ENCODE assay signal across 7 mouse cellular contexts in genomic region chr12:100167931-100168871, GRCm38 (mm10). TPM values are rescaled to one million over a fixed set of nuclear protein-coding genes. Genes with fewer than 3 reads are reported as not detected.
DNase-seq lines count a peak whose midpoint lies in the region; ATAC-seq and TF ChIP-seq lines count a peak whose summit lies in the region.

No protein-coding gene starts in this region.

- H3K4me1 ChIP-seq in G1E (ENCODE audit: insufficient read depth, low read depth, low read length): peaks cover 17% of the 10 kb centered on the region
- peaks cover 15% of the 10 kb centered on the region for H3K4me1 ChIP-seq in bone marrow macrophage, adult 2 months (ENCODE audit: control insufficient read depth, insufficient read depth, low read length)
- peaks cover 17% of the 10 kb centered on the region for H3K4me1 ChIP-seq in forebrain, embryonic 12.5 days
- peaks cover 2% of the 10 kb centered on the region; the same call in 1 of the 2 replicates for H3K4me1 ChIP-seq in hindbrain, embryonic 11.5 days (replicated peaks; ENCODE audit: control insufficient read depth, insufficient read depth, low read length)
- peaks cover 11% of the 10 kb centered on the region for H3K4me1 ChIP-seq in limb, embryonic 15.5 days
- peaks cover 15% of the 10 kb centered on the region for H3K4me1 ChIP-seq in midbrain, embryonic 14.5 days (ENCODE audit: control insufficient read depth, insufficient read depth, low read length)

- TF ChIP-seq POLR2A in bone marrow macrophage, adult 2 months (IDR thresholded peaks at IDR 0.05; ENCODE audit: borderline replicate concordance, low read depth, low read length): no peak

- ATAC-seq in G1E (ENCODE audit: extremely low read depth, insufficient number of reproducible peaks, low FRiP score, poor library complexity, severe bottlenecking): no peak
- peak; percentile 71 for ATAC-seq in forebrain, embryonic 12.5 days (ENCODE audit: low FRiP score)
- peak; percentile 79 for ATAC-seq in hindbrain, embryonic 11.5 days (ENCODE audit: low FRiP score)
- peak; percentile 56; the same call in 1 of the 2 replicates for ATAC-seq in limb, embryonic 15.5 days (ENCODE audit: insufficient number of reproducible peaks, low FRiP score, low TSS enrichment, low read depth)
- peak; percentile 61; the same call in 1 of the 2 replicates for ATAC-seq in midbrain, embryonic 14.5 days (ENCODE audit: low FRiP score, low TSS enrichment)

- WGBS in forebrain, embryonic 12.5 days: 9% methylated on average over 28 of the region's 28 CpGs
- 25% methylated on average over 21 of the region's 28 CpGs for WGBS in hindbrain, embryonic 11.5 days
- WGBS in limb, embryonic 15.5 days: 11% methylated on average over 21 of the region's 28 CpGs
- WGBS in midbrain, embryonic 14.5 days: 12% methylated on average over 28 of the region's 28 CpGs

- peak overlapping the region; percentile 34; the same call in 1 of the 2 replicates for H3K9ac ChIP-seq in forebrain, embryonic 12.5 days
- H3K9ac ChIP-seq in hindbrain, embryonic 11.5 days (ENCODE audit: low read depth, low read length): peak overlapping the region; percentile 55; the same call in 1 of the 2 replicates
- H3K9ac ChIP-seq in limb, embryonic 15.5 days: no peak overlapping the region
- H3K9ac ChIP-seq in midbrain, embryonic 14.5 days (replicated peaks; ENCODE audit: low read length): peak overlapping the region; percentile 50

- no peaks in the 10 kb centered on the region for H3K36me3 ChIP-seq in G1E (replicated peaks)
- H3K36me3 ChIP-seq in forebrain, embryonic 12.5 days (replicated peaks): no peaks in the 10 kb centered on the region
- no peaks in the 10 kb centered on the region for H3K36me3 ChIP-seq in hindbrain, embryonic 11.5 days (ENCODE audit: control insufficient read depth, insufficient read depth, low read length)
- H3K36me3 ChIP-seq in limb, embryonic 15.5 days: no peaks in the 10 kb centered on the region
- H3K36me3 ChIP-seq in midbrain, embryonic 14.5 days (ENCODE audit: control insufficient read depth, insufficient read depth, low read length): no peaks in the 10 kb centered on the region

- H3K27me3 ChIP-seq in G1E (ENCODE audit: insufficient read depth, low read length): peaks cover 28% of the 10 kb centered on the region
- no peaks in the 10 kb centered on the region for H3K27me3 ChIP-seq in forebrain, embryonic 12.5 days
- H3K27me3 ChIP-seq in hindbrain, embryonic 11.5 days (ENCODE audit: control insufficient read depth, insufficient read depth, low read length): no peaks in the 10 kb centered on the region
- no peaks in the 10 kb centered on the region for H3K27me3 ChIP-seq in limb, embryonic 15.5 days
- H3K27me3 ChIP-seq in midbrain, embryonic 14.5 days (ENCODE audit: control insufficient read depth, insufficient read depth, low read length): no peaks in the 10 kb centered on the region

- DNase-seq in G1E (ENCODE audit: low spot score): peak; percentile 16
- DNase-seq in hindbrain, embryonic 11.5 days (ENCODE audit: low spot score): peak; percentile 57
- DNase-seq in midbrain, embryonic 14.5 days: peak; percentile 76
- peak; percentile 30 to 45 for DNase-seq in thymus, postnatal 36 days

- TF ChIP-seq CTCF in G1E (IDR thresholded peaks at IDR 0.05; ENCODE audit: low read depth, low read length): no peak
- no peak for TF ChIP-seq CTCF in bone marrow macrophage, adult 2 months (IDR thresholded peaks at IDR 0.05; ENCODE audit: low read depth, low read length)

- H3K9me3 ChIP-seq in G1E (replicated peaks): no peaks in the 10 kb centered on the region
- no peaks in the 10 kb centered on the region for H3K9me3 ChIP-seq in forebrain, embryonic 12.5 days
- H3K9me3 ChIP-seq in hindbrain, embryonic 11.5 days (ENCODE audit: control insufficient read depth, low read length): no peaks in the 10 kb centered on the region
- H3K9me3 ChIP-seq in limb, embryonic 15.5 days: no peaks in the 10 kb centered on the region
- no peaks in the 10 kb centered on the region for H3K9me3 ChIP-seq in midbrain, embryonic 14.5 days (ENCODE audit: control insufficient read depth, low read length)

- H3K4me2 ChIP-seq in forebrain, embryonic 12.5 days: peak overlapping the region; percentile 54
- H3K4me2 ChIP-seq in hindbrain, embryonic 11.5 days (replicated peaks; ENCODE audit: low read depth, low read length): peak overlapping the region; percentile 29
- H3K4me2 ChIP-seq in limb, embryonic 15.5 days: peak overlapping the region; percentile 57
- peak overlapping the region; percentile 53 for H3K4me2 ChIP-seq in midbrain, embryonic 14.5 days (ENCODE audit: low read length)

- peak overlapping the region; percentile 90 for H3K27ac ChIP-seq in bone marrow macrophage, adult 2 months (ENCODE audit: insufficient read depth, low read depth, low read length)
- H3K27ac ChIP-seq in forebrain, embryonic 12.5 days: peak overlapping the region; percentile 84
- peak overlapping the region; percentile 65 for H3K27ac ChIP-seq in hindbrain, embryonic 11.5 days (ENCODE audit: low read depth, low read length)
- H3K27ac ChIP-seq in limb, embryonic 15.5 days: peak overlapping the region; percentile 72
- H3K27ac ChIP-seq in midbrain, embryonic 14.5 days (replicated peaks; ENCODE audit: low read depth, low read length): peak overlapping the region; percentile 87

- H3K4me3 ChIP-seq in G1E (ENCODE audit: low read depth, low read length): peak overlapping the region; percentile 38; the same call in 1 of the 2 replicates
- H3K4me3 ChIP-seq in bone marrow macrophage, adult 2 months (ENCODE audit: insufficient read depth, low read length): peak overlapping the region; percentile 42
- peak overlapping the region; percentile 25 for H3K4me3 ChIP-seq in forebrain, embryonic 12.5 days (replicated peaks)
- 0 out of 2 replicates have a peak overlapping the region, but pooled peaks have one; percentile 4 for H3K4me3 ChIP-seq in hindbrain, embryonic 11.5 days (ENCODE audit: low read depth, low read length)
- H3K4me3 ChIP-seq in limb, embryonic 15.5 days: peak overlapping the region; percentile 31
- H3K4me3 ChIP-seq in midbrain, embryonic 14.5 days (replicated peaks; ENCODE audit: low read depth, low read length): 0 out of 2 replicates have a peak overlapping the region, but pooled peaks have one; percentile 17

RNA-seq across cellular contexts. Expression of gene Nrde2, which starts 8.7 kb away (rescaled TPM):
- total RNA-seq in G1E (2014; fragmentation: Nextera tagmentation) (10.2 and 12.3 TPM in 2 replicates), G1E (2017) (33.6 and 36.2 TPM in 2 replicates)
- polyA plus RNA-seq in G1E (2012): 10.8 and 11.0 TPM in 2 replicates
- 17.7 and 18.0 TPM in 2 replicates for polyA plus RNA-seq in bone marrow macrophage, adult 2 months (2012; ENCODE audit: insufficient read depth, insufficient read length, missing spikeins)
- 14.9 and 16.8 TPM in 2 replicates for polyA plus RNA-seq in forebrain, embryonic 12.5 days (2016; fragmentation: Nextera tagmentation; extraction: Ambion mirVana)
- polyA plus RNA-seq in hindbrain, embryonic 11.5 days (2014; fragmentation: Nextera tagmentation; extraction: Ambion mirVana): 9.0 and 11.1 TPM in 2 replicates
- 11.7 and 12.8 TPM in 2 replicates for polyA plus RNA-seq in limb, embryonic 15.5 days (2015; fragmentation: Nextera tagmentation; extraction: Ambion mirVana)
- polyA plus RNA-seq in midbrain, embryonic 14.5 days (2014; fragmentation: Nextera tagmentation; extraction: Ambion mirVana): 11.3 and 14.1 TPM in 2 replicates

RNA-seq across cellular contexts. Expression of gene Calm1, which starts 31.0 kb away (rescaled TPM):
- total RNA-seq in G1E (2014; fragmentation: Nextera tagmentation): 853 and 995 TPM in 2 replicates
- 733 and 749 TPM in 2 replicates for total RNA-seq in G1E (2017)
- 1,086 and 1,351 TPM in 2 replicates for polyA plus RNA-seq in G1E (2012)
- polyA plus RNA-seq in bone marrow macrophage, adult 2 months (2012; ENCODE audit: insufficient read depth, insufficient read length, missing spikeins): 735 and 768 TPM in 2 replicates
- polyA plus RNA-seq in forebrain, embryonic 12.5 days (2016; fragmentation: Nextera tagmentation; extraction: Ambion mirVana): 1,646 and 1,801 TPM in 2 replicates
- polyA plus RNA-seq in hindbrain, embryonic 11.5 days (2014; fragmentation: Nextera tagmentation; extraction: Ambion mirVana): 1,456 and 1,584 TPM in 2 replicates
- polyA plus RNA-seq in limb, embryonic 15.5 days (2015; fragmentation: Nextera tagmentation; extraction: Ambion mirVana): 1,371 and 1,465 TPM in 2 replicates
- 2,581 and 2,856 TPM in 2 replicates for polyA plus RNA-seq in midbrain, embryonic 14.5 days (2014; fragmentation: Nextera tagmentation; extraction: Ambion mirVana)

RNA-seq across cellular contexts. Expression of gene Psmc1, which starts 58.2 kb away (rescaled TPM):
- total RNA-seq in G1E (2014; fragmentation: Nextera tagmentation): 155 and 162 TPM in 2 replicates
- total RNA-seq in G1E (2017): 212 and 293 TPM in 2 replicates
- polyA plus RNA-seq in G1E (2012): 22.5 and 65.1 TPM in 2 replicates
- polyA plus RNA-seq in bone marrow macrophage, adult 2 months (2012; ENCODE audit: insufficient read depth, insufficient read length, missing spikeins): 164 and 166 TPM in 2 replicates
- polyA plus RNA-seq in forebrain, embryonic 12.5 days (2016; fragmentation: Nextera tagmentation; extraction: Ambion mirVana): 335 and 353 TPM in 2 replicates
- 404 and 436 TPM in 2 replicates for polyA plus RNA-seq in hindbrain, embryonic 11.5 days (2014; fragmentation: Nextera tagmentation; extraction: Ambion mirVana)
- 233 and 262 TPM in 2 replicates for polyA plus RNA-seq in limb, embryonic 15.5 days (2015; fragmentation: Nextera tagmentation; extraction: Ambion mirVana)
- polyA plus RNA-seq in midbrain, embryonic 14.5 days (2014; fragmentation: Nextera tagmentation; extraction: Ambion mirVana): 257 and 284 TPM in 2 replicates

Comparison
In these comparisons a context has a peak if more than half of its experiments do, and no peak if none do; other contexts are left out.
1. DNase-seq: peak in every context shown above with its lines; median percentile 76 in midbrain, embryonic 14.5 days; 57 in hindbrain, embryonic 11.5 days; 38 in thymus, postnatal 36 days; 16 in G1E.